Mouse (Mus musculus) embryonic fibroblast, embryonic 13.5 days (primary cell): ENCODE measurements at regions not wholly inside any gene's neighbourhood (a gene's known extent, or its start where the extent isn't known, plus 50 kb on each side); places are given as distances from the start of the nearest gene placed in this dataset.

ENCODE experiments used
- CTCF ChIP-seq: IDR thresholded peaks from 2 replicates; pipeline ENCODE4 v1.5.1; 2011; ENCODE audit warnings: mild to moderate bottlenecking, control low read depth, low read length, moderate library complexity, borderline replicate concordance; ENCODE audit not compliant: insufficient read depth
- POLR2A ChIP-seq: IDR thresholded peaks from 2 replicates; pipeline ENCODE4 v1.6.1; 2011; ENCODE audit warnings: low read depth, mild to moderate bottlenecking, control low read depth, low read length, moderate library complexity

DNA sequence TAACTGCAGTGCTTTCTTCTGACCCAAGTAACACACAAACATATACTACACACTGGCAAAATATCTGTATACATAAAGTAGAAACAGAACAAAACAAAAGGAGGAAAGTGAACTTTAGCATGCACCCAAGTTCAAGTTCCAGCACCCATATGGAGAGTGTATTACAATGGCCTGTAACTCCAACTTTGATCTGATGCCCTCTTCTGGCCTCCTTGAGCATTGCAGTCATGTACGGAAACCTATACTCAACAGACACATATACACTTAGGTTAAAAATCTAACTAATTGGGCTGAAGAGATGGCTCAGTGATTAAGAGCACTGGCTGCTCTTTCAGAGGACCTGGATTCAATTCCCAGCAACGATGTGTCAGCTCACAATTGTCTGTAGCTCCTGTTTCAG lies 72.2 kb downstream of the Mid1ip1 start:
- no peak for TF ChIP-seq CTCF
- no peak for TF ChIP-seq POLR2A
